11 mouse cellular contexts compared by ENCODE assay signal in genomic region chr6:83728488-83728887, GRCm38 (mm10). TPM values are rescaled to one million over a fixed set of nuclear protein-coding genes. Genes with fewer than 3 reads are reported as not detected.
DNase-seq lines count a peak whose midpoint lies in the region; ATAC-seq lines count a peak whose summit lies in the region.
"Had no signal": no experiment of that assay in that cellular context is flagged by ENCODE, and none has a peak within 500 bp of the region (broad histone marks: within the 10 kb centered on the region; RNA-seq: fewer than 3 reads in every experiment).

No protein-coding gene starts in this region.

- peaks cover 4% of the 10 kb centered on the region for H3K27me3 ChIP-seq in hindbrain, embryonic 11.5 days (ENCODE audit: control insufficient read depth, insufficient read depth, low read length)
- peaks cover 65% of the 10 kb centered on the region for H3K27me3 ChIP-seq in hindbrain, embryonic 13.5 days

- no peak overlapping the region for H3K27ac ChIP-seq in hindbrain, embryonic 11.5 days (ENCODE audit: low read depth, low read length)
- H3K27ac ChIP-seq in hindbrain, embryonic 13.5 days = no peak overlapping the region
- H3K27ac ChIP-seq: heart, embryonic 13.5 days; limb, embryonic 12.5 days had no signal

- no peak overlapping the region for H3K4me2 ChIP-seq in hindbrain, embryonic 11.5 days (replicated peaks; ENCODE audit: low read depth, low read length)
- no peak overlapping the region for H3K4me2 ChIP-seq in hindbrain, embryonic 13.5 days
- H3K4me2 ChIP-seq: heart, embryonic 13.5 days; limb, embryonic 12.5 days had no signal

- H3K36me3 ChIP-seq in hindbrain, embryonic 11.5 days (ENCODE audit: control insufficient read depth, insufficient read depth, low read length) = no peaks in the 10 kb centered on the region
- H3K36me3 ChIP-seq in hindbrain, embryonic 13.5 days = no peaks in the 10 kb centered on the region
- H3K36me3 ChIP-seq: heart, embryonic 13.5 days; limb, embryonic 12.5 days had no signal

- H3K9me3 ChIP-seq in hindbrain, embryonic 11.5 days (ENCODE audit: control insufficient read depth, low read length) = no peaks in the 10 kb centered on the region
- H3K9me3 ChIP-seq in hindbrain, embryonic 13.5 days = no peaks in the 10 kb centered on the region
- H3K9me3 ChIP-seq: heart, embryonic 13.5 days; limb, embryonic 12.5 days had no signal

- no peak for ATAC-seq in hindbrain, embryonic 11.5 days (ENCODE audit: low FRiP score)
- no peak for ATAC-seq in hindbrain, embryonic 13.5 days (ENCODE audit: low FRiP score)
- ATAC-seq in erythroblast, adult 5-6 weeks (replicated peaks; ENCODE audit: low FRiP score, poor library complexity, severe bottlenecking) = peak; percentile 64; the same call in 1 of the 2 replicates

- no peaks in the 10 kb centered on the region for H3K4me1 ChIP-seq in hindbrain, embryonic 11.5 days (replicated peaks; ENCODE audit: control insufficient read depth, insufficient read depth, low read length)
- no peaks in the 10 kb centered on the region for H3K4me1 ChIP-seq in hindbrain, embryonic 13.5 days (replicated peaks)
- H3K4me1 ChIP-seq: heart, embryonic 13.5 days; limb, embryonic 12.5 days had no signal

- intact Hi-C loops in heart, postnatal 25 days (cut with DNase I) = no loop called here

- no peak overlapping the region for H3K9ac ChIP-seq in hindbrain, embryonic 11.5 days (ENCODE audit: low read depth, low read length)
- no peak overlapping the region for H3K9ac ChIP-seq in hindbrain, embryonic 13.5 days
- H3K9ac ChIP-seq: heart, embryonic 13.5 days; limb, embryonic 12.5 days had no signal

- WGBS in hindbrain, embryonic 11.5 days = 92% methylated on average over 3 of the region's 3 CpGs
- WGBS in hindbrain, embryonic 13.5 days = 88% methylated on average over 3 of the region's 3 CpGs

- H3K4me3 ChIP-seq in hindbrain, embryonic 11.5 days (ENCODE audit: low read depth, low read length) = no peak overlapping the region
- no peak overlapping the region for H3K4me3 ChIP-seq in hindbrain, embryonic 13.5 days
- H3K4me3 ChIP-seq: heart, embryonic 13.5 days; limb, embryonic 12.5 days had no signal

- peak; percentile 31 for DNase-seq in hindbrain, embryonic 11.5 days (ENCODE audit: low spot score)
- peak; percentile 30 to 61 for DNase-seq in spleen, postnatal 10 days (ENCODE audit: low spot score in 2 of 2)
- no peak for DNase-seq in spleen, adult 18-20 months
- DNase-seq in thymus, postnatal 25 days = peak; percentile 53
- DNase-seq in right cerebral cortex, postnatal 10 days (ENCODE audit: low spot score in 2 of 2) = no peak
- DNase-seq in heart, postnatal 25 days (ENCODE audit: low spot score) = no peak

RNA-seq across cellular contexts. Expression of gene Atp6v1b1, which starts 14.3 kb away (rescaled TPM):
- 0.15 TPM in 1 of 2 replicates, not detected in the other for polyA plus RNA-seq in hindbrain, embryonic 11.5 days (2014; fragmentation: Nextera tagmentation; extraction: Ambion mirVana)
- not detected in 2 replicates for polyA plus RNA-seq in hindbrain, embryonic 13.5 days (2015; fragmentation: Nextera tagmentation; extraction: Ambion mirVana)
- not detected in 2 replicates for total RNA-seq in erythroblast, adult 5-6 weeks (2015; ENCODE audit: low replicate concordance)
- not detected in 2 replicates for total RNA-seq in erythroblast, adult 5-6 weeks (2017; ENCODE audit: low replicate concordance)
- total RNA-seq in heart, postnatal 25 days (2021) = not detected
- polyA plus RNA-seq: heart, embryonic 13.5 days; limb, embryonic 12.5 days; neural tube, embryonic 14.5 days had no signal

RNA-seq across cellular contexts. Expression of gene Vax2, which starts 17.4 kb away (rescaled TPM):
- 0.23 and 0.39 TPM in 2 replicates for polyA plus RNA-seq in hindbrain, embryonic 11.5 days (2014; fragmentation: Nextera tagmentation; extraction: Ambion mirVana)
- not detected in 2 replicates for polyA plus RNA-seq in hindbrain, embryonic 13.5 days (2015; fragmentation: Nextera tagmentation; extraction: Ambion mirVana)
- total RNA-seq in erythroblast, adult 5-6 weeks (2015; ENCODE audit: low replicate concordance) = not detected in 2 replicates
- total RNA-seq in erythroblast, adult 5-6 weeks (2017; ENCODE audit: low replicate concordance) = not detected in 2 replicates
- total RNA-seq in heart, postnatal 25 days (2021) = not detected
- polyA plus RNA-seq: heart, embryonic 13.5 days; neural tube, embryonic 14.5 days had no signal

RNA-seq across cellular contexts. Expression of gene Ankrd53, which starts 34.0 kb away (rescaled TPM):
- 0.12 TPM in 1 of 2 replicates, not detected in the other for polyA plus RNA-seq in hindbrain, embryonic 11.5 days (2014; fragmentation: Nextera tagmentation; extraction: Ambion mirVana)
- 0.19 and 0.21 TPM in 2 replicates for polyA plus RNA-seq in hindbrain, embryonic 13.5 days (2015; fragmentation: Nextera tagmentation; extraction: Ambion mirVana)
- not detected in 2 replicates for total RNA-seq in erythroblast, adult 5-6 weeks (2015; ENCODE audit: low replicate concordance)
- total RNA-seq in erythroblast, adult 5-6 weeks (2017; ENCODE audit: low replicate concordance) = not detected in 2 replicates
- not detected for total RNA-seq in heart, postnatal 25 days (2021)
- polyA plus RNA-seq: heart, embryonic 13.5 days had no signal

RNA-seq across cellular contexts. Expression of gene Tex261, which starts 47.1 kb away (rescaled TPM):
- 48.1 and 50.1 TPM in 2 replicates for polyA plus RNA-seq in hindbrain, embryonic 11.5 days (2014; fragmentation: Nextera tagmentation; extraction: Ambion mirVana)
- 63.5 and 65.5 TPM in 2 replicates for polyA plus RNA-seq in hindbrain, embryonic 13.5 days (2015; fragmentation: Nextera tagmentation; extraction: Ambion mirVana)
- total RNA-seq in erythroblast, adult 5-6 weeks (2015; ENCODE audit: low replicate concordance) = 14.2 and 28.2 TPM in 2 replicates
- total RNA-seq in erythroblast, adult 5-6 weeks (2017; ENCODE audit: low replicate concordance) = 8.1 and 8.6 TPM in 2 replicates
- total RNA-seq in heart, postnatal 25 days (2021) = 10 to 100 TPM; 85.4 to 99.8 TPM

RNA-seq across cellular contexts. Expression of gene Cd207, which starts 50.8 kb away (rescaled TPM):
- not detected in 2 replicates for polyA plus RNA-seq in hindbrain, embryonic 11.5 days (2014; fragmentation: Nextera tagmentation; extraction: Ambion mirVana)
- polyA plus RNA-seq in hindbrain, embryonic 13.5 days (2015; fragmentation: Nextera tagmentation; extraction: Ambion mirVana) = not detected in 2 replicates
- total RNA-seq in erythroblast, adult 5-6 weeks (2015; ENCODE audit: low replicate concordance) = not detected in 2 replicates
- not detected in 2 replicates for total RNA-seq in erythroblast, adult 5-6 weeks (2017; ENCODE audit: low replicate concordance)
- total RNA-seq in heart, postnatal 25 days (2021) = 1 to 10 TPM; 1.0 to 1.5 TPM
- polyA plus RNA-seq: limb, embryonic 12.5 days; neural tube, embryonic 14.5 days had no signal

Comparison
In these comparisons a context has a peak if more than half of its experiments do, and no peak if none do; other contexts are left out.
1. DNase-seq: peak in hindbrain, embryonic 11.5 days (single experiment), spleen, postnatal 10 days (2 of 2) and thymus, postnatal 25 days (single experiment); none in spleen, adult 18-20 months (0 of 2), right cerebral cortex, postnatal 10 days (0 of 2) and heart, postnatal 25 days (single experiment).